10 mouse cellular contexts compared by ENCODE assay signal in the genomic region with DNA sequence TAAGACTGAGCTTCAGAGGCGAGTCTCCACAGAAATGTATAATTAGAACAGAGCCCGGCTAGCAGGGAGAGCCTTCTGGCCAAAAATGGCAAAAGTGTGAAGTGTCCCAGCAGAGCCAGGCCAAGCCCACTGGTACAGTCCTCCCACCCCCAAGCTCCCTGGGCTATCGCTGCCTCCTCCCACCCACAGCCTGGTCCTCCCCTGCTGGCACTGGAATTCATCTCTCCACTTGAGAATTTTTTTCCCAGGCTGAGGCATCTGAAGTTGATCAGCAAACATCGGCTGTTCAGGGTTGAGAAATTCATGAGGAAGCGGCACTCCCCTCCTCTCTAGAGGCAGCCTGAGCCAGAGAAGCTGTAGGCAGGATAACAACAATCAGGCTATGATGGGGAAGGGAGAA. TPM values are rescaled to one million over a fixed set of nuclear protein-coding genes. Genes with fewer than 3 reads are reported as not detected.
DNase-seq lines count a peak whose midpoint lies in the region; ATAC-seq lines count a peak whose summit lies in the region.
"Had no signal": no experiment of that assay in that cellular context is flagged by ENCODE, and none has a peak within 500 bp of the region (broad histone marks: within the 10 kb centered on the region; RNA-seq: fewer than 3 reads in every experiment).

No protein-coding gene starts in this region.

- peaks cover 41% of the 10 kb centered on the region for H3K36me3 ChIP-seq in forebrain, embryonic 14.5 days (ENCODE audit: control insufficient read depth, insufficient read depth, low read length)

- H3K27ac ChIP-seq in forebrain, embryonic 14.5 days (ENCODE audit: low read depth, low read length): no peak overlapping the region

- ATAC-seq in frontal cortex, adult (ENCODE audit: low TSS enrichment): peak; percentile 38
- ATAC-seq in forebrain, embryonic 14.5 days: no peak

- WGBS in forebrain, embryonic 14.5 days: 87% methylated on average over 5 of the region's 5 CpGs

- no peak for DNase-seq in frontal cortex, postnatal 14 days (ENCODE audit: low spot score in 2 of 2)
- peak; percentile 51 for DNase-seq in urinary bladder, postnatal 14 days (ENCODE audit: low spot score)
- DNase-seq in urinary bladder, postnatal 10 days (ENCODE audit: low spot score): no peak
- DNase-seq in lung, adult 18-20 months: peak; percentile 90 to 93
- no peak for DNase-seq in spleen, adult 12 weeks (ENCODE audit: low spot score)
- no peak for DNase-seq in forebrain, embryonic 14.5 days (ENCODE audit: low spot score)
- DNase-seq in gastrocnemius, postnatal 25 days: no peak
- DNase-seq: cerebellum, adult 18-20 months; kidney, adult 9 months had no signal

- H3K9ac ChIP-seq in forebrain, embryonic 14.5 days (ENCODE audit: low read length): no peak overlapping the region

- H3K4me3 ChIP-seq in forebrain, embryonic 14.5 days (ENCODE audit: low read depth, low read length): no peak overlapping the region

- H3K27me3 ChIP-seq in forebrain, embryonic 14.5 days (replicated peaks; ENCODE audit: control insufficient read depth, insufficient read depth, low read length): no peaks in the 10 kb centered on the region

- no peaks in the 10 kb centered on the region for H3K4me1 ChIP-seq in forebrain, embryonic 14.5 days (ENCODE audit: control insufficient read depth, insufficient read depth, low read length)

- no peak overlapping the region for H3K4me2 ChIP-seq in forebrain, embryonic 14.5 days (ENCODE audit: low read length)

- no peaks in the 10 kb centered on the region for H3K9me3 ChIP-seq in forebrain, embryonic 14.5 days (replicated peaks; ENCODE audit: control insufficient read depth, low read length)

RNA-seq across cellular contexts. Expression of gene Camk2g, which starts 25.3 kb away (rescaled TPM):
- polyA plus RNA-seq in forebrain, embryonic 14.5 days (2014; fragmentation: Nextera tagmentation; extraction: Ambion mirVana): 82.6 and 110 TPM in 2 replicates
- total RNA-seq in gastrocnemius, postnatal 25 days (2021): 100 to 1,000 TPM; 149 to 190 TPM

RNA-seq across cellular contexts. Expression of gene Ndst2, which starts 34.2 kb away (rescaled TPM):
- polyA plus RNA-seq in forebrain, embryonic 14.5 days (2014; fragmentation: Nextera tagmentation; extraction: Ambion mirVana): 12.5 and 14.2 TPM in 2 replicates
- 1 to 10 TPM; 6.0 to 6.6 TPM for total RNA-seq in gastrocnemius, postnatal 25 days (2021)

Comparison
In these comparisons a context has a peak if more than half of its experiments do, and no peak if none do; other contexts are left out.
1. DNase-seq: peak in urinary bladder, postnatal 14 days (single experiment) and lung, adult 18-20 months (2 of 2); none in frontal cortex, postnatal 14 days (0 of 2), urinary bladder, postnatal 10 days (single experiment), spleen, adult 12 weeks (single experiment), forebrain, embryonic 14.5 days (single experiment) and gastrocnemius, postnatal 25 days (single experiment).